Mouse (Mus musculus): ENCODE data around the gene Dlx2. TPM values are rescaled to one million over a fixed set of nuclear protein-coding genes. Genes with fewer than 3 reads are reported as not detected.

Dlx2 gene
- polyA plus RNA-seq, 1 experiment from 2014 or later: 0.19 TPM

- no peak for DNase-seq (ENCODE audit: low spot score)
Measured at GRCm38 (mm10) chr2:71531990-71532970, 14.3 kb downstream of the Dlx2 start.

GRCm38 (mm10) chr2:71531124-71531590 lies 15.4 kb downstream of the Dlx2 start:
- H3K4me2 ChIP-seq: no peak overlapping the region
- WGBS: 4% methylated on average over 12 of the region's 12 CpGs
- ATAC-seq (replicated peaks; ENCODE audit: low FRiP score): no peak

More at GRCm38 (mm10) chr2:71531990-71532970, 14.3 kb downstream of the Dlx2 start:
- no peak for ATAC-seq (replicated peaks; ENCODE audit: low FRiP score)
- Histone ChIP-seq H3K9ac (ENCODE audit: low read depth, low read length) (no peak overlapping the region), H3K27ac (ENCODE audit: low read depth, low read length) (no peak overlapping the region), H3K4me2 (no peak overlapping the region), H3K36me3 (ENCODE audit: control insufficient read depth, insufficient read depth, low read length) (no peaks in the 10 kb centered on the region), H3K27me3 (replicated peaks; ENCODE audit: control insufficient read depth, insufficient read depth, low read length) (peaks cover 95% of the 10 kb centered on the region), H3K9me3 (ENCODE audit: control insufficient read depth, low read length) (no peaks in the 10 kb centered on the region), H3K4me3 (ENCODE audit: low read depth, low read length) (no peak overlapping the region), H3K4me1 (replicated peaks; ENCODE audit: control insufficient read depth, insufficient read depth, low read length) (0 out of 2 replicates have a peak, but pooled peaks cover 6% of the 10 kb centered on the region)
- 1% methylated on average over 43 of the region's 43 CpGs for WGBS

GRCm38 (mm10) chr2:71530391-71531123 lies 16.0 kb downstream of the Dlx2 start:
- no peak overlapping the region for H3K27ac ChIP-seq (ENCODE audit: low read depth, low read length)
- H3K4me1 ChIP-seq (replicated peaks; ENCODE audit: control insufficient read depth, insufficient read depth, low read length): 0 out of 2 replicates have a peak, but pooled peaks cover 6% of the 10 kb centered on the region
- DNase-seq (ENCODE audit: low spot score) (no peak), ATAC-seq (replicated peaks; ENCODE audit: low FRiP score) (no peak)
- H3K27me3 ChIP-seq (replicated peaks; ENCODE audit: control insufficient read depth, insufficient read depth, low read length): peaks cover 96% of the 10 kb centered on the region
- peak overlapping the region; percentile 59; the same call in 1 of the 2 replicates for H3K4me3 ChIP-seq (ENCODE audit: low read depth, low read length)
- WGBS: 2% methylated on average over 34 of the region's 34 CpGs
- no peaks in the 10 kb centered on the region for H3K9me3 ChIP-seq (ENCODE audit: control insufficient read depth, low read length)
- no peaks in the 10 kb centered on the region for H3K36me3 ChIP-seq (ENCODE audit: control insufficient read depth, insufficient read depth, low read length)
- peak overlapping the region; percentile 91; the same call in 1 of the 2 replicates for H3K4me2 ChIP-seq
- H3K9ac ChIP-seq (ENCODE audit: low read depth, low read length): no peak overlapping the region

More at GRCm38 (mm10) chr2:71531124-71531590, 15.4 kb downstream of the Dlx2 start:
- DNase-seq (ENCODE audit: low spot score): no peak
- no peaks in the 10 kb centered on the region for H3K36me3 ChIP-seq (ENCODE audit: control insufficient read depth, insufficient read depth, low read length)
- H3K4me1 ChIP-seq (replicated peaks; ENCODE audit: control insufficient read depth, insufficient read depth, low read length): 0 out of 2 replicates have a peak, but pooled peaks cover 6% of the 10 kb centered on the region
- peaks cover 95% of the 10 kb centered on the region for H3K27me3 ChIP-seq (replicated peaks; ENCODE audit: control insufficient read depth, insufficient read depth, low read length)
- H3K4me3 ChIP-seq (ENCODE audit: low read depth, low read length): no peak overlapping the region
- no peaks in the 10 kb centered on the region for H3K9me3 ChIP-seq (ENCODE audit: control insufficient read depth, low read length)
- no peak overlapping the region for H3K9ac ChIP-seq (ENCODE audit: low read depth, low read length)
- no peak overlapping the region for H3K27ac ChIP-seq (ENCODE audit: low read depth, low read length)

- Histone ChIP-seq H3K27ac (ENCODE audit: low read depth, low read length) (no peak overlapping the region), H3K4me1 (replicated peaks; ENCODE audit: control insufficient read depth, insufficient read depth, low read length) (0 out of 2 replicates have a peak, but pooled peaks cover 6% of the 10 kb centered on the region), H3K9ac (ENCODE audit: low read depth, low read length) (no peak overlapping the region), H3K4me3 (ENCODE audit: low read depth, low read length) (peak overlapping the region; percentile 59), H3K27me3 (replicated peaks; ENCODE audit: control insufficient read depth, insufficient read depth, low read length) (peaks cover 98% of the 10 kb centered on the region), H3K36me3 (ENCODE audit: control insufficient read depth, insufficient read depth, low read length) (no peaks in the 10 kb centered on the region), H3K4me2 (peak overlapping the region; percentile 91), H3K9me3 (ENCODE audit: control insufficient read depth, low read length) (no peaks in the 10 kb centered on the region)
- DNase-seq (ENCODE audit: low spot score) (peak; percentile 73), ATAC-seq (replicated peaks; ENCODE audit: low FRiP score) (peak; percentile 89)
- under 1% methylated on average over 54 of the region's 60 CpGs for WGBS
Measured at GRCm38 (mm10) chr2:71529511-71530351, 16.8 kb downstream of the Dlx2 start.

- Histone ChIP-seq H3K36me3 (ENCODE audit: control insufficient read depth, insufficient read depth, low read length) (no peaks in the 10 kb centered on the region), H3K9ac (ENCODE audit: low read depth, low read length) (no peak overlapping the region), H3K9me3 (ENCODE audit: control insufficient read depth, low read length) (no peaks in the 10 kb centered on the region), H3K27me3 (replicated peaks; ENCODE audit: control insufficient read depth, insufficient read depth, low read length) (peaks cover 96% of the 10 kb centered on the region), H3K4me1 (replicated peaks; ENCODE audit: control insufficient read depth, insufficient read depth, low read length) (0 out of 2 replicates have a peak, but pooled peaks cover 6% of the 10 kb centered on the region), H3K4me3 (ENCODE audit: low read depth, low read length) (peak overlapping the region; percentile 59), H3K4me2 (peak overlapping the region; percentile 91), H3K27ac (ENCODE audit: low read depth, low read length) (no peak overlapping the region)
- WGBS: 1% methylated on average over 55 of the region's 57 CpGs
- ATAC-seq (replicated peaks; ENCODE audit: low FRiP score): peak; percentile 44
- DNase-seq (ENCODE audit: low spot score): no peak
Measured at GRCm38 (mm10) chr2:71528714-71529510, 17.6 kb downstream of the Dlx2 start.

GRCm38 (mm10) chr2:71528014-71528713 lies 18.4 kb downstream of the Dlx2 start, which contains the start of gene Dlx1:
Gene Dlx1 (plus strand): TSS chr2:71528113.
- DNase-seq (ENCODE audit: low spot score): no peak

More at GRCm38 (mm10) chr2:71528014-71528713, 18.4 kb downstream of the Dlx2 start, which contains the start of gene Dlx1:
- Histone ChIP-seq H3K4me1 (replicated peaks; ENCODE audit: control insufficient read depth, insufficient read depth, low read length) (peaks cover 9% of the 10 kb centered on the region; the same call in 1 of the 2 replicates), H3K36me3 (ENCODE audit: control insufficient read depth, insufficient read depth, low read length) (no peaks in the 10 kb centered on the region), H3K4me3 (ENCODE audit: low read depth, low read length) (peak within 1 kb of the TSS; percentile 59), H3K9ac (ENCODE audit: low read depth, low read length) (no peak within 1 kb of the TSS), H3K4me2 (peak within 1 kb of the TSS; percentile 91), H3K27ac (ENCODE audit: low read depth, low read length) (no peak within 1 kb of the TSS), H3K27me3 (replicated peaks; ENCODE audit: control insufficient read depth, insufficient read depth, low read length) (peaks cover 97% of the 10 kb centered on the region), H3K9me3 (ENCODE audit: control insufficient read depth, low read length) (no peaks in the 10 kb centered on the region)
- WGBS: 1% methylated on average over 26 of the region's 26 CpGs
- ATAC-seq (replicated peaks; ENCODE audit: low FRiP score): no peak

Data from liver, embryonic 11.5 days (tissue).